Mouse (Mus musculus) hindbrain, embryonic 11.5 days (tissue): ENCODE measurements around the gene Nfe2. TPM values are rescaled to one million over a fixed set of nuclear protein-coding genes. Genes with fewer than 3 reads are reported as not detected.
A peak's percentile ranks its signal among the peaks of the same experiment; 100 is the strongest.
"Not testable (repeated sequence)": the region's sequence is repeated elsewhere in the genome, so short reads cannot be mapped to it uniquely, and the experiment has no call there.

Source experiments
- ATAC-seq: fragments of 200-750 bp; cut with Nextera tagmentation; 2 replicates; pipeline ENCODE4 v1.8.0; 2017; ENCODE audit warnings: mild to moderate bottlenecking, moderate TSS enrichment, moderate library complexity; ENCODE audit not compliant: low FRiP score
- DNase-seq: peaks from one replicate; pipeline ENCODE4 v3.0.0-alpha.2; 2015; ENCODE audit warnings: low spot score
- H3K27ac ChIP-seq: fragments of 300-500 bp; sonication (generic); 2 replicates; pipeline ENCODE4 v1.5.1; 2014; ENCODE audit warnings: mild to moderate bottlenecking, low read depth, low read length
- H3K27me3 ChIP-seq: fragments of 300-500 bp; sonication (generic); 2 replicates; pipeline ENCODE4 v1.6.1; 2014; ENCODE audit warnings: mild to moderate bottlenecking, low read length, moderate library complexity, mixed read lengths; ENCODE audit not compliant: control insufficient read depth, insufficient read depth
- H3K36me3 ChIP-seq: fragments of 300-500 bp; sonication (generic); 2 replicates; pipeline ENCODE4 v1.6.1; 2014; ENCODE audit warnings: mild to moderate bottlenecking, low read length, moderate library complexity, mixed read lengths; ENCODE audit not compliant: control insufficient read depth, insufficient read depth
- H3K4me1 ChIP-seq: fragments of 300-500 bp; sonication (generic); replicated peaks from 2 replicates; pipeline ENCODE4 v1.6.1; 2014; ENCODE audit warnings: low read length, mixed read lengths; ENCODE audit not compliant: control insufficient read depth, insufficient read depth
- H3K4me2 ChIP-seq: fragments of 300-500 bp; sonication (generic); replicated peaks from 2 replicates; pipeline ENCODE4 v1.6.1; 2014; ENCODE audit warnings: mild to moderate bottlenecking, low read depth, low read length
- H3K4me3 ChIP-seq: fragments of 300-500 bp; sonication (generic); 2 replicates; pipeline ENCODE4 v1.5.1; 2014; ENCODE audit warnings: low read depth, low read length
- H3K9ac ChIP-seq: fragments of 300-500 bp; sonication (generic); 2 replicates; pipeline ENCODE4 v1.6.1; 2014; ENCODE audit warnings: low read depth, low read length
- H3K9me3 ChIP-seq: fragments of 300-500 bp; sonication (generic); 2 replicates; pipeline ENCODE4 v1.6.1; 2016; ENCODE audit warnings: low read length; ENCODE audit not compliant: control insufficient read depth
- WGBS: fragments of 180-500 bp; shearing (Covaris S2); extraction: QIAGEN DNeasy Blood & Tissue Kit; methylation state at CpG from one replicate; pipeline ENCODE4 v1.1.7; 2014; 5-methylcytosine and 5-hydroxymethylcytosine counted together
- polyA plus RNA-seq: library from polyadenylated mRNA; unstranded; fragments of >200 nt; fragmentation: Nextera tagmentation; extraction: Ambion mirVana; gene quantifications from 2 replicates; pipeline ENCODE4 v1.2.1, GENCODE M21; 2014

Gene Nfe2
- polyA plus RNA-seq, 1 experiment from 2014 or later: 5.0 TPM

DNA sequence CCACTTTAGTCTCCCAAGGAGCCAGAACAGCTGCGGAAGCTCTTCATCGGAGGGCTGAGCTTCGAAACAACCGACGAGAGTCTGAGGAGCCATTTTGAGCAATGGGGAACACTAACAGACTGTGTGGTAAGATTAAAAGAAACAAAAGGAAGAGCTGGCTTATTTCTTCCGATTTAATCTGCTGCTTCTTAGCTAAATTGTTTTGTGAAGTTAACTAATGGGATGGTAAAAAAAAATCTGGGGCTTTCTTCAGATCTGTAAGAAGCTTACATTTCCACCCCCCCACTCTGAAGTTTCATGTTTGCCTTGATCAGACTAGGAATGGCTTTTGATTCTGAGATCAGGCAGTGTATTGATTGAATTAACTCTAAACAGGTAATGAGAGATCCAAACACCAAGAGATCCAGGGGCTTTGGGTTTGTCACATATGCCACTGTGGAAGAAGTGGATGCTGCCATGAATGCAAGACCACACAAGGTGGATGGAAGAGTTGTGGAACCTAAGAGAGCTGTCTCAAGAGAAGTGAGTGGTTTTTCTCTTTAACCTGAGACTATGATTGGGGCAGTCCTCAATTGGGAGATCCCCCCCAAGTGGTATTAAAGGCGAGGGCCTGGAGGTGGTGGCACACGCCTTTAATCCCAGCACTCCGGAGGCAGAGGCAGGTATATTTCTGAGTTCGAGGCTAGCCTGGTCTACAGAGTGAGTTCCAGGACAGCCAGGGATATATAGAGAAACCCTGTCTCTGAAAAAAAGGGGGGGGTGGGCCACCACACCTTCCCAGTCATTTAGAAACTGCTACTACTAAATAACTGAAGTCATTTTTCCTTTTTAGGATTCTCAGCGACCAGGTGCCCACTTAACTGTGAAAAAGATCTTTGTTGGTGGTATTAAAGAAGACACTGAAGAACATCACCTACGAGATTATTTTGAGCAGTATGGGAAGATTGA lies 16.9 kb downstream of the Nfe2 start:
- Histone ChIP-seq H3K4me2 (peak overlapping the region; percentile 74), H3K36me3 (peaks cover 21% of the 10 kb centered on the region), H3K4me3 (peak overlapping the region; percentile 46), H3K9ac (peak overlapping the region; percentile 66), H3K27ac (peak overlapping the region; percentile 67)
- WGBS: 14% methylated on average over 12 of the region's 12 CpGs
- not testable (repeated sequence) for ATAC-seq, H3K9me3 ChIP-seq, H3K4me1 ChIP-seq, DNase-seq, H3K27me3 ChIP-seq

DNA sequence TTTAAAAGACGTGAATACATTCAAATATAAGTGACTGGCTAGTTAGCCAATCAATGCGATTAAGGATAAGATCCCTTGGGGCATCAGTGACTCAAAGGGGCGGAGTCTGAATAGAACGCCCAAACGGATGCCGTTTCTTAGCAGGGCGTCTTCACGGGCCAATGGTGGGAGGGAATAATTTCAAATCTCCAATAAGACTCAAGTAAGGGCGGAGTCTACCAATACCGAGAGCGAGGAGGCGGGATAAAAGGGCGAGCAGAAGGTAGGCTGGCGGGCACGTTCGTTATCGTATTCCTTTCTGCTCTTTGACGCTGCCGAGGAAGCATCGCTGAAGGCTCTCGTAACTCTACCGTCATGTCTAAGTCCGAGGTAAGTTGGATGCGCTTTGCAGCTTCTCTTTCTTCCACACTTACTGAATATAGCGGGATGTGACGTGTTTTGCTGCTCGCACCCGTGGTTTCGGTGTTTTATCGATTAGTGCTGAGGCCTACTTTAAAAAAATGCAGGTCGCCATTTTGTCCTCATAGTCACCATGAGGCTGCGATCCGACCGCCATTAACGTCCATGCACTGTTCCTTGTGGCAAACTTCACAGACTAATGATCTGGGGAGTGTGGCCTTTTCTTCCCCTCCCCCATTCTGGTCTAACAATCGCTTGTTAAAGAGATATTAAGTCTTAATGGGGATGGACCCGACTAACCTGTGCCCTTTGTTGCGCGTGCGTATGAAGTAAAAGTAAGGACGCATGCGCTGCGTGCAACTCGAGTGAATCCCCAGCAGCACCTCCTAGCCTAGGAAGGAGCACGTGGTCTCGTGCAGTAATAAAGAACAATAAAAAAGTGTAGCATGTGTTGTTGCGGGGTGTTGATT lies 17.8 kb downstream of the Nfe2 start, which contains the start of gene Hnrnpa1:
TSS of gene Hnrnpa1 (plus strand) at position 273 of the 869 bp plus-strand sequence.
- Histone ChIP-seq H3K4me1 (peaks cover 7% of the 10 kb centered on the region; the same call in 1 of the 2 replicates), H3K27ac (peak within 1 kb of the TSS; percentile 89), H3K4me2 (peak within 1 kb of the TSS; percentile 74), H3K4me3 (peak within 1 kb of the TSS; percentile 46), H3K9me3 (no peaks in the 10 kb centered on the region), H3K36me3 (peaks cover 16% of the 10 kb centered on the region), H3K27me3 (no peaks in the 10 kb centered on the region), H3K9ac (peak within 1 kb of the TSS; percentile 66)
- DNase-seq (peak; percentile 94), ATAC-seq (peak; percentile 92)
- under 1% methylated on average over 47 of the region's 47 CpGs for WGBS

- Histone ChIP-seq H3K36me3 (peaks cover 15% of the 10 kb centered on the region), H3K9me3 (no peaks in the 10 kb centered on the region), H3K4me1 (peaks cover 7% of the 10 kb centered on the region; the same call in 1 of the 2 replicates), H3K9ac (peak within 1 kb of the TSS; percentile 66), H3K27me3 (no peaks in the 10 kb centered on the region), H3K4me2 (peak within 1 kb of the TSS; percentile 74), H3K4me3 (peak within 1 kb of the TSS; percentile 46), H3K27ac (peak within 1 kb of the TSS; percentile 89)
- peak; percentile 95 for ATAC-seq
- WGBS: under 1% methylated on average over 39 of the region's 39 CpGs
- DNase-seq: peak; percentile 96
Measured at GRCm38 (mm10) chr15:103239685-103240159, 18.5 kb downstream of the Nfe2 start, which contains the start of gene Cbx5. TSS of gene Cbx5 (minus strand) at chr15:103239816.

GRCm38 (mm10) chr15:103239130-103239684 lies 19.0 kb downstream of the Nfe2 start:
- no peaks in the 10 kb centered on the region for H3K9me3 ChIP-seq
- peaks cover 16% of the 10 kb centered on the region for H3K36me3 ChIP-seq
- ATAC-seq: peak; percentile 91
- peak; percentile 94 for DNase-seq
- peak overlapping the region; percentile 38 for H3K4me2 ChIP-seq
- peak overlapping the region; percentile 46 for H3K9ac ChIP-seq
- peak overlapping the region; percentile 89 for H3K27ac ChIP-seq
- WGBS: under 1% methylated on average over 26 of the region's 26 CpGs
- H3K27me3 ChIP-seq: no peaks in the 10 kb centered on the region
- H3K4me1 ChIP-seq: peaks cover 7% of the 10 kb centered on the region; the same call in 1 of the 2 replicates
- peak overlapping the region; percentile 46 for H3K4me3 ChIP-seq

GRCm38 (mm10) chr15:103237295-103237694 lies 20.9 kb downstream of the Nfe2 start:
- H3K4me3 ChIP-seq: no peak overlapping the region
- WGBS: 94% methylated on average over 7 of the region's 7 CpGs
- no peaks in the 10 kb centered on the region for H3K4me1 ChIP-seq
- no peaks in the 10 kb centered on the region for H3K9me3 ChIP-seq
- DNase-seq (no peak), ATAC-seq (no peak)
- H3K27ac ChIP-seq: no peak overlapping the region
- H3K4me2 ChIP-seq: no peak overlapping the region
- no peaks in the 10 kb centered on the region for H3K27me3 ChIP-seq
- H3K9ac ChIP-seq: no peak overlapping the region
- H3K36me3 ChIP-seq: peaks cover 3% of the 10 kb centered on the region; the same call in 1 of the 2 replicates

GRCm38 (mm10) chr15:103233119-103233518 lies 25.1 kb downstream of the Nfe2 start:
- Histone ChIP-seq H3K36me3 (peaks cover 3% of the 10 kb centered on the region; the same call in 1 of the 2 replicates), H3K4me1 (no peaks in the 10 kb centered on the region), H3K27ac (no peak overlapping the region), H3K4me2 (no peak overlapping the region), H3K4me3 (no peak overlapping the region), H3K9ac (no peak overlapping the region), H3K27me3 (no peaks in the 10 kb centered on the region), H3K9me3 (no peaks in the 10 kb centered on the region)
- 89% methylated on average over 2 of the region's 2 CpGs for WGBS
- ATAC-seq (no peak), DNase-seq (no peak)

DNA sequence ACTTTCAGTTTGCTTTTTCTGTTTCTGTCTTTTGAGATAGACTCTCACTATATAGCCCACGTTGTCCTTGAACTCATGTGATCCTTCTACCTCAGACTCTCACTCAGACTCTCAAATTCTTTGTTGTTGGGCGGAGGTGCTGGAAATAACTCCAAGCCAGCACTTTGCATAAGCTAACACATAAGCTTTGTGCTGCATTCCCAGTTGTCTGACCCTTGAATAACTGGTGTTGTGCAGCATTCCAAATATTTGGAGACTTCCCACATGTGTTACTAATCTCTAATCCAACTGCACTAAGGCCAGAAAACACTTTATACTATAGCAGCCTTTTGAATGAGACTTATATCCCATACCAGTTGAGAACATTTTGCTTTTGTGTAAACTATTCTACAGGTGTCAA lies 29.3 kb downstream of the Nfe2 start:
- no peak overlapping the region for H3K9ac ChIP-seq
- WGBS: 86% methylated on average over 2 of the region's 2 CpGs
- H3K4me1 ChIP-seq: no peaks in the 10 kb centered on the region
- no peaks in the 10 kb centered on the region for H3K9me3 ChIP-seq
- no peak overlapping the region for H3K27ac ChIP-seq
- ATAC-seq: no peak
- H3K4me3 ChIP-seq: no peak overlapping the region
- no peak overlapping the region for H3K4me2 ChIP-seq
- DNase-seq: no peak
- H3K36me3 ChIP-seq: no peaks in the 10 kb centered on the region
- H3K27me3 ChIP-seq: no peaks in the 10 kb centered on the region

DNA sequence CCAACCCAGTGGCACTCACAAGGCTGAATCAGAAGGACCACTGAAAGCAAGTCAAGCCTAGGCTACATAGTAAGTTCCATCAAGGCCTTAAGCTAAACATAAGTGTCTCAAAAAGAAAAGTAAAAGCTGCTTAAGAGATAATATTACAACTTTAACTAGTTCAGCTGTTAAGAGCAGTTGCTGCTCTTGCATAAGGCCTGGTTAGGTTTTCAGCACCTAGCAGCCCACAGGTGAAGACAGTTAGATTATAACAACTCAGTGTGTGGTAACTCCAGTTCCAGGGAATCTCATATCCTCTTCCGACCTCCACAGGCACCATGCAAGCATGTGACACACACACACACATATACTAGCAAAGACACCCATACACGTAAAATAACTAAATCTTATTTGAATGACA lies 30.6 kb downstream of the Nfe2 start:
- Histone ChIP-seq H3K9ac (no peak overlapping the region), H3K4me2 (no peak overlapping the region), H3K9me3 (no peaks in the 10 kb centered on the region), H3K36me3 (no peaks in the 10 kb centered on the region), H3K4me1 (no peaks in the 10 kb centered on the region), H3K4me3 (no peak overlapping the region), H3K27ac (no peak overlapping the region), H3K27me3 (no peaks in the 10 kb centered on the region)
- ATAC-seq: no peak
- 91% methylated on average over 2 of the region's 2 CpGs for WGBS
- no peak for DNase-seq
